Mouse (Mus musculus): Measurements from ENCODE around the gene Kcnk4. TPM values are rescaled to one million over a fixed set of nuclear protein-coding genes. Genes with fewer than 3 reads are reported as not detected.

Kcnk4 gene
- polyA plus RNA-seq, 1 experiment from 2014 or later = not detected

DNA sequence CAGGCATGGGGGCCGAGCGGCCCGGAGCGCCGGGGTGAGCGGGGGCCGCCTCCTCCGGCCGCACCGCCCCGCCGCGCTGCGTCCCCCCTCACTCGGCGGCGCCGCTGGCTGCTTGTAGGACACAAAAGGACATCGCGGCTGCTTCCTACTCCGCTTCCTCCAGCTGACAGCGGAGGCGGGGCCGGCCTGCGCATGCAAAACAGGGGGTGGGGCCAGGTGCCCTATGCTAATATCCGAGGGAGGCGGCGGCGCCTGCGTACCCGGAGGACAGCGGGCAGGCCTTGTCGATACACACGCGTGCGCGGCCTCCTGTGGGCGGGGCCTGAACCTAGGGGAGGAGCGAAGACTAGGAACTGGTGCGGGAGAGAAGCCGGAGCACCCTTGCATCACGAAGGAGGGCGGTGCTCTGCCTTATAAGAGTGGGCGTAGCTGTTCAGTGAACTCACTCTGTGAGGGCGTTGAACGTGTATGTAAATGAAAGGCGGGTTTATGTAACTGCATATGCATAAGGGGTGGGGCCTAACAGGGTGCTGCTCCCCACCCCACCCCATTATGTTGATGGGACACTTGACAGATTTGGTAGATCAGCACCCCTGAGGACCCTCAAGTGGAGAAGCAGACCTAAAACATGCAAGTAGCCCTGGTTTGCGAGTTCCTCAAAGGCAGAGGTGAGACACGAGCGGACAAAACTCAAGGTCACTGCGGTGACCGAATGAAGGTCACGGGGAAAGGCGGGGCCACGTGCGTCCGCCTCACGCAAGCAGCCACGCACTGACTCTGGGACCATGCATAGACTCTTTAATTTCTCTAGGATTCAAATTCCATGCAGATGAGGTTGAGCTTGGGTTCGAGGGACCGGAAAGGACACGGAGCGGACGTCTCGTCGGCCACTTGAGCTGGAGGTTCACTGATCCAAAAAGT lies 12.4 kb downstream of the Kcnk4 start, which contains the start of gene Esrra:
Gene Esrra, minus strand, starts transcription at position 167 of the 921 bp plus-strand sequence.
- Histone ChIP-seq H3K4me3 (ENCODE audit: low read depth, low read length) (peak within 1 kb of the TSS; percentile 80), H3K36me3 (ENCODE audit: control insufficient read depth, insufficient read depth, low read length) (no peaks in the 10 kb centered on the region), H3K9ac (ENCODE audit: low read length) (peak within 1 kb of the TSS; percentile 89), H3K27ac (ENCODE audit: low read depth, low read length) (peak within 1 kb of the TSS; percentile 84), H3K4me2 (peak within 1 kb of the TSS; percentile 97), H3K4me1 (ENCODE audit: control insufficient read depth, insufficient read depth, low read length) (peaks cover 17% of the 10 kb centered on the region), H3K27me3 (ENCODE audit: control insufficient read depth, insufficient read depth, low read length) (peaks cover 45% of the 10 kb centered on the region), H3K9me3 (ENCODE audit: control insufficient read depth, low read length) (no peaks in the 10 kb centered on the region)
- DNase-seq (ENCODE audit: low spot score, missing footprints) (peak; percentile 100), ATAC-seq (ENCODE audit: low FRiP score) (peak; percentile 95)
- WGBS = 1% methylated on average over 64 of the region's 66 CpGs

DNA sequence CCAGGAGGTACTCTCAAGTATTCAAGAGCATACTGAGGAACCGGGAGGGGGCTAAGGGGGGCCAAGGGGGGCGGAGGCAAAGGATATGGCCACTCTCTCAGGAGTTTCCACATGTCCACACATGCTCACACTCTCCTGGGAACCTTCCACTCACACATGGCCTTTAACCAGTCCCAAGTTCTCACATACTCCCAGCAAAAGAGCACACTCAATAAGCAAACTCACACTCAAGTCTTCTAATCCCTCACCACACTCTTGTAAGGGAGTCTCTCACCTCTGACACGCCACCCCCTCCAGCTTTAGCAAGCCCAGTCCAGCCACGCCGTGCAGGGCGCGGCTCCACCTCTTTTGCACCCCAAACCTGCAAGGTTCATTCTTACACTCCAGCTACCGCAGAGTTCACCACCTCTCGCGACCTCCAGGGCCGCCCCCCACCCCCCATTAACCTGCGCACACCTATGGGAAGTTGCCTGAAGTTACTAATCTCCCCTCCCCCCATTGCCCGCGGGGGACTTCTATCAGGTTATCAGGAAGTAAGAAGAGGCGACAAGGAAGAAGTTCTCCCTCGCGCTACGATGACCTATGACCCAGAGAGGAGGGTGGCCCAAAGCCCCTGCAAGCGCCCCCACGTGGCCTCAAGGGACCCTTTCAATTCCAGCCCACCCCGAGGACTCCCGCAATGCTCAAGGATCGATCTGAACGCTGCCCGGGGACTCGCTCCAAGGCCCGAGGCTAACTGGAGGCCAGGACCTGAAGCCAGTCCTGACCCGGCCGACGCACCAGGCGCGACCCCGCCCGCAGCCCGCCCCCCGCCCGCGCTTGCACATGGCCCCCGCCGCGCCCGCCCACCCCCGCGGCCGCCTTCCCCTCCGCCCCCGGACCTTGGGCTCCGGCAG lies 13.3 kb downstream of the Kcnk4 start:
- peaks cover 36% of the 10 kb centered on the region for H3K27me3 ChIP-seq (ENCODE audit: control insufficient read depth, insufficient read depth, low read length)
- DNase-seq (ENCODE audit: low spot score, missing footprints) (peak; percentile 95), ATAC-seq (ENCODE audit: low FRiP score) (peak; percentile 2; the same call in 1 of the 2 replicates)
- peak overlapping the region; percentile 80 for H3K4me3 ChIP-seq (ENCODE audit: low read depth, low read length)
- no peaks in the 10 kb centered on the region for H3K36me3 ChIP-seq (ENCODE audit: control insufficient read depth, insufficient read depth, low read length)
- peak overlapping the region; percentile 89 for H3K9ac ChIP-seq (ENCODE audit: low read length)
- no peaks in the 10 kb centered on the region for H3K9me3 ChIP-seq (ENCODE audit: control insufficient read depth, low read length)
- peak overlapping the region; percentile 84 for H3K27ac ChIP-seq (ENCODE audit: low read depth, low read length)
- peaks cover 17% of the 10 kb centered on the region for H3K4me1 ChIP-seq (ENCODE audit: control insufficient read depth, insufficient read depth, low read length)
- WGBS = 1% methylated on average over 46 of the region's 48 CpGs
- peak overlapping the region; percentile 97 for H3K4me2 ChIP-seq

DNA sequence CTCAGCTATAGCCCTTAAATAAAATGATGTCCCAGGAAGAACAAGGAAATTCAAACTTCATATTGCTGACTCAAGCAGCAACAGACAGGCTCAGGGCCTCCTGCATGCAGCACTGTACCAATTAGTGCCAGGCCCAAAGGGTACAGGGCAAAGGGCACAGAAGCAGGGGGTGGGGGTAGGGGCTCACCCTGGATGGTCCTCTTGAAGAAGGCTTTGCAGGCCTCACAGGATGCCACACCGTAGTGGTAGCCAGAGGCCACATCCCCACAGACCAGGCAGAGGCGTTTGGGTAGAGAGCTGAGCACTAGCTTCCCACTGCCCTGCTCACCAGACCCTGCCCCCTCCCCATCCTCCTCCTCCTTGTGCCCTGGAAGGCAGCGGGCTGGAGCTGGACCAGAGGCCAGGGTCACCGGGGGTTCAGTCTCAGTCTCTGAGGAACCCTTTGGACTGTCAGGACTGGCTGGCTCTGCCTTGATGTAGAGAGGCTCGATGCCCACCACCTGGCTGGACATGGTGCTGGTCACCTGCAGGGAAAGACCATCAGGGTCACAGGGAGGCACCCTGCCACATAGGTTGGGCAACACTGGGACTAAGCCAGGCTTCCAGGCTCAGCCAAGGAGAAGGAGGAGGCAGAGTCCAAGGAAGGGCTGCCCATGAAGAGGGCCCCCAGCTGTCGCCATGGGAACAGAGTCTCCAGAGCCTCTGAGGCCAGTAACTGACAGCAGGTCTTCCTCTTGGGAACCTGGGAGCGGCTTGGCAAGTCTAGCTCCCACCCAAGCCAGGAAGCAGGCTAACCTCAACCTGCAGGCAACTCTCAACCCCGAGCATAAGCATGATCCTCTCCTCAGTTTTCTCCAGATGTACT lies 14.2 kb downstream of the Kcnk4 start:
- no peaks in the 10 kb centered on the region for H3K36me3 ChIP-seq (ENCODE audit: control insufficient read depth, insufficient read depth, low read length)
- no peaks in the 10 kb centered on the region for H3K9me3 ChIP-seq (ENCODE audit: control insufficient read depth, low read length)
- peak overlapping the region; percentile 80 for H3K4me3 ChIP-seq (ENCODE audit: low read depth, low read length)
- H3K27me3 ChIP-seq (ENCODE audit: control insufficient read depth, insufficient read depth, low read length) = peaks cover 27% of the 10 kb centered on the region
- H3K27ac ChIP-seq (ENCODE audit: low read depth, low read length) = no peak overlapping the region
- 43% methylated on average over 8 of the region's 8 CpGs for whole genome bisulfite sequencing
- ATAC-seq (ENCODE audit: low FRiP score) (no peak), DNase-seq (ENCODE audit: low spot score, missing footprints) (peak; percentile 84)
- H3K4me2 ChIP-seq = peak overlapping the region; percentile 97
- peak overlapping the region; percentile 89 for H3K9ac ChIP-seq (ENCODE audit: low read length)
- peaks cover 17% of the 10 kb centered on the region for H3K4me1 ChIP-seq (ENCODE audit: control insufficient read depth, insufficient read depth, low read length)

DNA sequence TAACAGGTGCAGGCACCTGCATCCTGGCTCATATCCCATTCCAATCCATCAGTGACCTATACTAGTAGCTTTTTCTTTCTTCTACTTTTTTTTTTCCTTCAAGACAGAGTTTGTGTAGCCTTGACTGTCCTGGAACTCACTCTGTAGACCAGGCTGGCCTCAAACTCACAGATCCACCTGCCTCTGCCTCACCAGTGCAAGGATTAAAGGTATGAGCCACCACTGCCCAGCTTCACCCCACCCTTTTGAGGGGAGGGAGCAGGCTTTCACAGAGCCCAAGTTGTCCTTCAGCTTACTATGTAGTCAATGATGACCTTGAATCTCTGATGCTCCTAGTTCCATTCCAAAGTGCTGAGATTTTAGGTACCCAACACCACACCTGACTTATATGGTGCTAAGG lies 14.9 kb downstream of the Kcnk4 start:
- H3K9me3 ChIP-seq (ENCODE audit: control insufficient read depth, low read length) = no peaks in the 10 kb centered on the region
- H3K27ac ChIP-seq (ENCODE audit: low read depth, low read length) = no peak overlapping the region
- H3K4me1 ChIP-seq (ENCODE audit: control insufficient read depth, insufficient read depth, low read length) = peaks cover 17% of the 10 kb centered on the region
- no peak overlapping the region for H3K9ac ChIP-seq (ENCODE audit: low read length)
- H3K4me3 ChIP-seq (ENCODE audit: low read depth, low read length) = no peak overlapping the region
- H3K36me3 ChIP-seq (ENCODE audit: control insufficient read depth, insufficient read depth, low read length) = no peaks in the 10 kb centered on the region
- peaks cover 21% of the 10 kb centered on the region for H3K27me3 ChIP-seq (ENCODE audit: control insufficient read depth, insufficient read depth, low read length)
- DNase-seq (ENCODE audit: low spot score, missing footprints) (no peak), ATAC-seq (ENCODE audit: low FRiP score) (no peak)
- H3K4me2 ChIP-seq = no peak overlapping the region

DNA sequence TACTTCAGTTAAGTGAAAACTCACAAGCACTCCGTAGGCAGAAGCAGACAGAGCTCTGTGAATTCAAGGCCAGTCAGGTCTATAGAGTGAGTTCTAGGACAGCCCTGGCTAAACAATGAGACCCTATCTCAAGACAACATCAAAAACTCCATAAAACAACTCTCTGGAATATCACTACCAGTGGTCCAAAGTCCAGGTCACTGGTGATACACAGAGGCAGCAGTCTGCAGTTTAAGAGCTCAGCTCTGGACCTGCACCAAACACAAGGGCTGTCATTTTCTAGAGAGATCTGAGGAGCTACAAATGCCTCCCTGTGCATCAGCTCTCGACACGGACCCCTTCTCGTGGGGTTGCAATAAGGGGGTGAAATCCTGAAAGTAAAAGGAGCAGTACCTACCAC lies 16.0 kb downstream of the Kcnk4 start:
- Histone ChIP-seq H3K27ac (ENCODE audit: low read depth, low read length) (no peak overlapping the region), H3K36me3 (ENCODE audit: control insufficient read depth, insufficient read depth, low read length) (no peaks in the 10 kb centered on the region; the same call in 1 of the 2 replicates), H3K4me1 (ENCODE audit: control insufficient read depth, insufficient read depth, low read length) (peaks cover 17% of the 10 kb centered on the region), H3K4me2 (no peak overlapping the region), H3K9ac (ENCODE audit: low read length) (no peak overlapping the region), H3K9me3 (ENCODE audit: control insufficient read depth, low read length) (no peaks in the 10 kb centered on the region), H3K27me3 (ENCODE audit: control insufficient read depth, insufficient read depth, low read length) (peaks cover 10% of the 10 kb centered on the region), H3K4me3 (ENCODE audit: low read depth, low read length) (no peak overlapping the region)
- ATAC-seq (ENCODE audit: low FRiP score) (no peak), DNase-seq (ENCODE audit: low spot score, missing footprints) (no peak)
- 95% methylated on average over 4 of the region's 4 CpGs for WGBS

DNA sequence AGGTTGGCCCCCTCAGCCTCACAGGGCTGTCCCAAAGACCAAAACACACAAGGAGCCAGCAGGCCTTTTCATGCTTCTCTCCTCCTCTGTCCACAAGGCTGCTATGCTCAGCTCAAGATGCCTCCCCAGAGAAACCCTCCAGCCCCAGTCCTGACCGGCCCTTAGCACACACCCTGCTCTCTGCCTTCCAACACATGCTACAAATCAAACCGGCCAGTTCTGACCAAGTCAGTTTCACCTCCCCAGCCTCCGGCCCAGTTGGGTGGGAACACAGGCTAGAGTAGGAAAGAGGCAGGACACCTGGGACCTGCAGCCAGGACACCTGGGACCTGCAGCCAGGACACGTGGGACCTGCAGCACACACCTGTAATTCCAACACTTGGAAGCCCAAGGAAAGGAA lies 17.8 kb downstream of the Kcnk4 start:
- no peak overlapping the region for H3K4me3 ChIP-seq (ENCODE audit: low read depth, low read length)
- no peak for ATAC-seq (ENCODE audit: low FRiP score)
- H3K9ac ChIP-seq (ENCODE audit: low read length) = no peak overlapping the region
- WGBS = 90% methylated on average over 4 of the region's 4 CpGs
- peak; percentile 62 for DNase-seq (ENCODE audit: low spot score, missing footprints)
- no peak overlapping the region for H3K27ac ChIP-seq (ENCODE audit: low read depth, low read length)
- peaks cover 12% of the 10 kb centered on the region for H3K4me1 ChIP-seq (ENCODE audit: control insufficient read depth, insufficient read depth, low read length)
- no peak overlapping the region for H3K4me2 ChIP-seq
- H3K27me3 ChIP-seq (ENCODE audit: control insufficient read depth, insufficient read depth, low read length) = no peaks in the 10 kb centered on the region
- H3K36me3 ChIP-seq (ENCODE audit: control insufficient read depth, insufficient read depth, low read length) = peaks cover 8% of the 10 kb centered on the region
- no peaks in the 10 kb centered on the region for H3K9me3 ChIP-seq (ENCODE audit: control insufficient read depth, low read length)

DNA sequence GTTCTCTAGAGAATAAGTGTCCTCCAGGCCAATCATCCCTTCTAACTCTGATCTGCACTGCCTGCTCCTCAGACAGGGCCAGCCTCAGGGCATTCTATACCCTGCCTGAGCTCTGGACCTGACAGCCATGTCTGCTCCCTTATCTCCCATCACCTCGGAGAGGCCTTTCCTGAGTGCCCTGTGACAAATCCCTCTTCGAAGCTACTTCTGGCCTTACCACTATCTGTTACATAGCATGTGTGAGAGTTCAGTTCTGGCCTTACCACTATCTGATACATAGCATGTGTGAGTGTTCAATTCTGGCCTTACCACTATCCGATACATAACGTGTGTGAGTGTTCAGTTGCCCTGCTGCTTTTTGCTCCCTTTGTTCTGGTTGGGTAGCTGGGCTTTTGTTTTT lies 19.0 kb downstream of the Kcnk4 start:
- ATAC-seq (ENCODE audit: low FRiP score) (no peak), DNase-seq (ENCODE audit: low spot score, missing footprints) (no peak)
- Histone ChIP-seq H3K4me2 (no peak overlapping the region), H3K4me1 (ENCODE audit: control insufficient read depth, insufficient read depth, low read length) (peaks cover 10% of the 10 kb centered on the region), H3K9me3 (ENCODE audit: control insufficient read depth, low read length) (no peaks in the 10 kb centered on the region), H3K27me3 (ENCODE audit: control insufficient read depth, insufficient read depth, low read length) (no peaks in the 10 kb centered on the region), H3K9ac (ENCODE audit: low read length) (no peak overlapping the region), H3K27ac (ENCODE audit: low read depth, low read length) (no peak overlapping the region), H3K36me3 (ENCODE audit: control insufficient read depth, insufficient read depth, low read length) (peaks cover 10% of the 10 kb centered on the region), H3K4me3 (ENCODE audit: low read depth, low read length) (no peak overlapping the region)
- 90% methylated on average over 4 of the region's 4 CpGs for WGBS

DNA sequence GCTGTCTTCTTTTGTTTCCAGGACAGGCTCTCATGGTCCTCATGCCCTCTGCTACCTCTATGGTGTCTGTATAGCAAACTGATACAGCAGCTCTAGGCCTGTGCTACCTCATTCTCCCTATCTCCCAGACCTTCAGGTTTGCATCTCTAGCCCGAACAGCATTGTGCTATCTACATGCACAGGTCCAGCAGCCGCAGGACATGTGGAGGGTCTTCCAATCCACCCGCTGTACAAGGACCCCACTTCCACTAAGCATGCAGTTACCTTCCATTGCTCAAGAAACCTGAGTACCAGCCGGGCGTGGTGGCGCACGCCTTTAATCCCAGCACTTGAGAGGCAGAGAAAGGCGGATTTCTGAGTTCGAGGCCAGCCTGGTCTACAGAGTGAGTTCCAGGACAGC lies 19.8 kb downstream of the Kcnk4 start:
- H3K36me3 ChIP-seq (ENCODE audit: control insufficient read depth, insufficient read depth, low read length) = peaks cover 10% of the 10 kb centered on the region
- no peaks in the 10 kb centered on the region for H3K27me3 ChIP-seq (ENCODE audit: control insufficient read depth, insufficient read depth, low read length)
- H3K4me1 ChIP-seq (ENCODE audit: control insufficient read depth, insufficient read depth, low read length) = peaks cover 6% of the 10 kb centered on the region
- WGBS = 86% methylated on average over 9 of the region's 9 CpGs
- H3K4me3 ChIP-seq (ENCODE audit: low read depth, low read length) = no peak overlapping the region
- DNase-seq (ENCODE audit: low spot score, missing footprints) = no peak
- no peak overlapping the region for H3K4me2 ChIP-seq
- H3K9me3 ChIP-seq (ENCODE audit: control insufficient read depth, low read length) = no peaks in the 10 kb centered on the region
- H3K9ac ChIP-seq (ENCODE audit: low read length) = no peak overlapping the region
- ATAC-seq (ENCODE audit: low FRiP score) = no peak
- H3K27ac ChIP-seq (ENCODE audit: low read depth, low read length) = no peak overlapping the region
